Mouse (Mus musculus) heart, embryonic 14.5 days (tissue): Measurements from ENCODE around the gene Snx29. TPM values are rescaled to one million over a fixed set of nuclear protein-coding genes. Genes with fewer than 3 reads are reported as not detected.

Source experiments
- ATAC-seq: fragments of 200-750 bp; cut with Nextera tagmentation; 2 replicates; pipeline ENCODE4 v1.8.0; 2017; ENCODE audit warnings: low read depth, moderate TSS enrichment; ENCODE audit not compliant: insufficient number of reproducible peaks, insufficient read depth, low FRiP score
- H3K27ac ChIP-seq, 2 experiments: fragments of 200-500 bp in 1 of 2; fragments of 300-500 bp in 1 of 2; sonication (generic) in 1 of 2; replicated peaks in 1 of 2; 2 replicates each; pipeline ENCODE4 v1.5.1; 2012 to 2014; ENCODE audit warnings: low read depth in 2 of 2, low read length in 2 of 2, control low read depth in 1 of 2, mild to moderate bottlenecking in 1 of 2, mixed read lengths in 1 of 2; ENCODE audit not compliant: control insufficient read depth in 1 of 2, insufficient read depth in 1 of 2
- H3K27me3 ChIP-seq: fragments of 300-500 bp; sonication (generic); 2 replicates; pipeline ENCODE4 v1.6.1; 2014; ENCODE audit warnings: mild to moderate bottlenecking, low read length, control low read depth; ENCODE audit not compliant: control insufficient read depth, insufficient read depth
- H3K36me3 ChIP-seq: fragments of 300-500 bp; sonication (generic); 2 replicates; pipeline ENCODE4 v1.6.1; 2014; ENCODE audit warnings: mild to moderate bottlenecking, control low read depth, low read length, mixed read lengths; ENCODE audit not compliant: control insufficient read depth, insufficient read depth
- H3K4me1 ChIP-seq, 2 experiments: fragments of 200-500 bp in 1 of 2; fragments of 300-500 bp in 1 of 2; sonication (generic) in 1 of 2; 2 replicates each; pipeline ENCODE4 v1.6.1; 2012 to 2014; ENCODE audit warnings: low read length in 2 of 2, control low read depth in 1 of 2, mixed read lengths in 1 of 2; ENCODE audit not compliant: control insufficient read depth in 2 of 2, insufficient read depth in 2 of 2
- H3K4me2 ChIP-seq: fragments of 300-500 bp; sonication (generic); 2 replicates; pipeline ENCODE4 v1.6.1; 2014; ENCODE audit warnings: mild to moderate bottlenecking, low read length
- H3K4me3 ChIP-seq, 2 experiments: fragments of 200-500 bp in 1 of 2; fragments of 300-500 bp in 1 of 2; sonication (generic) in 1 of 2; 2 replicates each; pipeline ENCODE4 v1.5.1; 2012 to 2014; ENCODE audit warnings: low read length in 2 of 2, mild to moderate bottlenecking in 2 of 2, control low read depth in 1 of 2, low read depth in 1 of 2, moderate library complexity in 1 of 2; ENCODE audit not compliant: control insufficient read depth in 1 of 2, insufficient read depth in 1 of 2
- H3K9ac ChIP-seq: fragments of 300-500 bp; sonication (generic); 2 replicates; pipeline ENCODE4 v1.6.1; 2014; ENCODE audit warnings: mild to moderate bottlenecking, low read length
- H3K9me3 ChIP-seq: fragments of 300-500 bp; sonication (generic); 2 replicates; pipeline ENCODE4 v1.6.1; 2016; ENCODE audit warnings: low read length, control low read depth; ENCODE audit not compliant: control insufficient read depth
- WGBS: fragments of 180-500 bp; shearing (Covaris S2); extraction: QIAGEN DNeasy Blood & Tissue Kit; methylation state at CpG from one replicate; pipeline ENCODE4 v1.1.7; 2014; 5-methylcytosine and 5-hydroxymethylcytosine counted together
- polyA plus RNA-seq: library from polyadenylated mRNA; unstranded; fragments of >200 nt; fragmentation: Nextera tagmentation; extraction: Ambion mirVana; gene quantifications from 2 replicates; pipeline ENCODE4 v1.2.1, GENCODE M21; 2014

Gene Snx29
- polyA plus RNA-seq, 1 experiment from 2014 or later, result 7.7 TPM

DNA sequence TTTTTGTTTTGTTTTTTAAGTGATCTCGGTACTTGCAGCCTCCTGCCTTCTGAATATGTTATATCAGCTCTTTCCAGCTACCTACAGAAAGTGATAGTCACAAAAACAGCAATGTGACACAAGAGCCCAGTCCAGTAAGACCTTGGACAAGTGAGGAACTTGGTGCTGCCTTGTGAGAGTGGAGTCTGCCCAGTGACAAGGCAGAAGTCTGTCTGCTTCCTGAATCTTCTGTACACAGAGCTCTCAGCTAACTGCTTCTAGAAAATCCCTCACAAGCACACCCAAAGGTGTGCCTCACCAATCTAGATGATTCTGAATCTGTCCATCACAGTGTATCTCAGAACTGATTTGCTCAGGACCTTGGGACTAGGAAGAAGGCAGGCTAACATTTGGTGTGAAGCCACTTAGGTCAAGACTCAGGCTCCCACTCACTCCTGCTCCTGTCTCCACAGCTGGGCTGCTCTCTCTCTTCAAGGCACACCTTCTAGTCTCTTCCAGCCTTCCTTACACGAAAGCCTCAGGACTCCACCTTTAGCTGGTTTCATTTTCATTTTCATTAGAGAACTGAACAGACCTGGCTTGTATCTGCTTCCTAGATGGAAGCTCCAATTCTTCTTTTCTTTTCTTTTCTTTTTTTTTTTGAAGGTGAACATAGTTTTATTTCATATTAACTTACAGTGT, 330.1 kb downstream of the Snx29 start:
- Histone ChIP-seq H3K9ac (no peak overlapping the region), H3K36me3 (no peaks in the 10 kb centered on the region), H3K4me3 (no peak overlapping the region), H3K27ac (no peak overlapping the region), H3K4me2 (no peak overlapping the region), H3K4me1 (peaks cover 2 to 5% of the 10 kb centered on the region in 2 experiments; a peak in 3 of 4 replicates), H3K27me3 (no peaks in the 10 kb centered on the region), H3K9me3 (no peaks in the 10 kb centered on the region)
- WGBS, result 71% methylated on average over 2 of the region's 2 CpGs
- ATAC-seq, result no peak

DNA sequence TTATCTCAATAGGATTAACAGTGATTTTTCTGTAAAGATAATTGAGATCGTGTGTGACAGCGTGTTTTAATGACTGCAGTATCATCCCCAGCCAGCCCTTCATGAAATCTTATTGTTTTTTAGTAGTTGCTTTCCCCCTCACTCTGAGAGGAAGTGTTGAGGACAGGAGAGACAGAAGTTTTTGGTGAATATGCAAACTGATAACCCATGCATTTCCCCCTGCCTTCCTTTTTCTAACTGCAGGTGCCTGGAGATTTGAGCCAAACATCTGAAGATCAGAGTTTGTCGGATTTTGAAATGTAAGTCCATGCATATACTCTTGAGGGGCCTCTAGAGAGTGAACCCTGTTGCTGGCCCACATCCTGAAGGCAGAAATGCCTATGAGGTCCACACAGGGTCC, 333.2 kb downstream of the Snx29 start:
- ATAC-seq, result no peak
- Histone ChIP-seq H3K9ac (no peak overlapping the region), H3K27me3 (no peaks in the 10 kb centered on the region), H3K4me1 (peaks cover 2 to 5% of the 10 kb centered on the region in 2 experiments; a peak in 3 of 4 replicates), H3K4me3 (no peak overlapping the region), H3K36me3 (no peaks in the 10 kb centered on the region), H3K27ac (no peak overlapping the region), H3K4me2 (no peak overlapping the region), H3K9me3 (no peaks in the 10 kb centered on the region)
- 93% methylated on average over 3 of the region's 3 CpGs for WGBS

DNA sequence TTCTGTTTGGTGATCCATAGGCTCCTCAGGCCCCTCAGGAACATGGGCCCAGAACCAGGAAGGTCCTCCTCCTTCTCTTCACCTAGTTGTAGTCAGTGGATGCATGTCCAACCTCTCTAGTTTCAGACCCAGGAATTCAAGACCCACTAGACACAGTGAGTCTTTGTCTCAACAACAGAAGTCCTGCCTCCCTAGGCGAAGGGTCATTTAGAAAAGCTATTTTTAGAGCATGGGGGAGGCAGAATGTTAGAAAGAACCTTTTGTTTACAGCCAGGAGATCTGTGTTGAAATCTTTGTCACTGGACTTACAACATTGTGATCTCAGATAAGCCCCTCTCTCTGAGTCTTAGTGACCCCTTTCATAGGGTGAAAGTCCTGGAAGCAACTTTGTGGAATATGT, 334.4 kb downstream of the Snx29 start:
- WGBS, result 22% methylated on average over 1 of the region's 1 CpGs
- Histone ChIP-seq H3K9ac (no peak overlapping the region), H3K9me3 (no peaks in the 10 kb centered on the region), H3K4me1 (peaks cover 5% of the 10 kb centered on the region in 2 experiments; a peak in 3 of 4 replicates), H3K27me3 (no peaks in the 10 kb centered on the region), H3K36me3 (no peaks in the 10 kb centered on the region), H3K4me2 (no peak overlapping the region), H3K27ac (peak overlapping the region; percentile 30 to 41; a peak in 2 of 4 replicates), H3K4me3 (no peak overlapping the region)
- ATAC-seq, result no peak

DNA sequence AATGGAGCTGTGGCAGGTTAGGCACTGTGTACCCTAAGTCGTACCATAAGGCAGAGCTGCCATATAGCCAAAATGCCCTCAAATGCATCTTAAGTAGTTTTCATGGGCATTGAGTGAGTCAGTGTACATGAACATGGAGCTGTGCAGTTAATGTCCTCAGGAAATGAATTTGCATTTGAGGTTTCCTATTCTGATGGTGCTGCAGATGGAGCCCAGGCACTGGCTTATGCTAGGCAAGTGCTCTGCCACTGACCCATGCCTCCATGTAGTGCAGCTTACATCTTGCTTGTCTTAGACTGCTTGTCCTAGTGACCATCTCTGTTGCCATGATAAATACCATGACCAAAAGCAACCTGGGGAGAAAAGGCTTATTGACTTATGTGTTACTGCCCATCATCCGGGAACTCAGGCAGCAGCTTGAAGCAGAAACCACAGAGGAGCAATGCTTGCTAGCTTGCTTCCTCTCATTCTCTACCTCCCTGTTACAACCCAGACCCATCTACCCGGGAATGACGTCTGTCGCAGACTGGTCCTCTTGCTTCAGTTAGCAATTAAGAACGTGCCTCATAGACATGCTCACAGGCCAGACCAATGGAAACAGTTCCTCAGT, 336.5 kb downstream of the Snx29 start:
- no peak overlapping the region for H3K9ac ChIP-seq
- ATAC-seq, result no peak
- 87% methylated on average over 6 of the region's 6 CpGs for WGBS
- H3K9me3 ChIP-seq, result no peaks in the 10 kb centered on the region
- H3K4me3 ChIP-seq, result no peak overlapping the region
- no peak overlapping the region for H3K4me2 ChIP-seq
- peaks cover 5% of the 10 kb centered on the region in 2 experiments; a peak in 3 of 4 replicates for H3K4me1 ChIP-seq
- H3K36me3 ChIP-seq, result no peaks in the 10 kb centered on the region
- H3K27me3 ChIP-seq, result no peaks in the 10 kb centered on the region
- no peak overlapping the region for H3K27ac ChIP-seq

DNA sequence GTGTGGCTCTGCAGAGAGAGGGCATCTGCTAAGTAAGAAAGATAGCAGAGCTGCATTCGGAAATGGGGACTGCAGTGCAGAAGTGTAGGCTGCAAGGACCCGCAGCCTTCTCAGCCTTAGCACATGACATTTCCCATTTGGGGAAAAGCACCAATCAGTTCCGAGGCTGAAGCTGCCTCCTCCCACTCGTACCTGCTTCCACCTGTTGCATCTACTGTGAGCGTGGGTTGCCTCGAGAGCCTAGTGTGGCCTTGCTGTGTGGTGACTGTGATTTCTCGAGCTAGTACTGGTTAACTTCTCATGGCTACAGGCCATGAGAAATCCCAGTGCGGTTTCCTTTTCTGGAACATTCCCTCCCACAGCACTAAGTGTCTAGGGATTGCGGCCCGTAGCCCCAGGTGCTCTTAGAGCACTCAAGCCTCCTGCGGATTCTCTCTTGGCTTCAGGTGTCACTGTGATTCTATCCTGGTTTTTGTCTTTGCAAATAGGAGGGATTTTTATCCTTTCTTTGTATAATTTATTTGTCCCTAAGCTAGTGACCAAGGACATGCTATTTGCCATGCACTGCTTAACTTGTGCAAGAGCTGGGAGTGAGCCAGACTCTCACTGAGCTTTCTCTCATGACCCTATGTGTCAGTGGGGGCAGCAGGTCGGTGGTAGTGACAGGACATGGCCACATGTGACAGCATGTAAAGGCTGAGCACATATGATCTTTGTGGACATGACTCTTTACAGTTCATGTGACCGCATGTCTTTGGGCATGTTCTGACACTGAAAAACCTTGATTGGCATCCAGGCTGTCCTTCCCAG, 342.4 kb downstream of the Snx29 start:
- H3K27me3 ChIP-seq, result no peaks in the 10 kb centered on the region
- 80% methylated on average over 13 of the region's 13 CpGs for WGBS
- H3K4me2 ChIP-seq, result no peak overlapping the region
- no peak overlapping the region for H3K4me3 ChIP-seq
- no peaks in the 10 kb centered on the region for H3K9me3 ChIP-seq
- no peak overlapping the region for H3K27ac ChIP-seq
- ATAC-seq, result no peak
- H3K9ac ChIP-seq, result no peak overlapping the region
- 0 out of 4 replicates have a peak, but pooled peaks cover 0 to 3% of the 10 kb centered on the region in 2 experiments for H3K4me1 ChIP-seq
- no peaks in the 10 kb centered on the region for H3K36me3 ChIP-seq

DNA sequence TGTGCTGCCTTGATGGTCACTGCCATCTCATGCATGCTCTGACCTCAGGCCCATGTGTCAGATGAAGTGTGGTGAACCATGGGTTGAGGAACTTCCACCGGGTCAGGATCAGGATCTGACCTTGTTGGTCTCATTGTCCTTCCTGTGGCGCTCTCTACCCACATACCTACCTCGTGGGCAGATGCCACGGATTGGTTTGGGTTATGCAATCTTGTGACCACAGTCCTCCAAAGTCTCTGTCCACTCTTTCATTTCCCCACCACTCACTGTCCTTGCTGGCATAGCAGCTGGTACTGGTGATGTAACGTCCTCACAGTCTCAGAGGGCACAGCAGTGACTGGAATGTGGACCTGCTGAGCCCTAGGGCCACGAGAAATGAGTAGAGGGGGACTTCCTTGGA, 343.2 kb downstream of the Snx29 start:
- Histone ChIP-seq H3K4me3 (no peak overlapping the region), H3K9ac (no peak overlapping the region), H3K27ac (no peak overlapping the region), H3K4me1 (peaks cover 4 to 6% of the 10 kb centered on the region in 2 experiments; a peak in 3 of 4 replicates), H3K4me2 (no peak overlapping the region), H3K9me3 (no peaks in the 10 kb centered on the region), H3K27me3 (no peaks in the 10 kb centered on the region), H3K36me3 (no peaks in the 10 kb centered on the region)
- no peak for ATAC-seq
- 68% methylated on average over 6 of the region's 6 CpGs for WGBS

DNA sequence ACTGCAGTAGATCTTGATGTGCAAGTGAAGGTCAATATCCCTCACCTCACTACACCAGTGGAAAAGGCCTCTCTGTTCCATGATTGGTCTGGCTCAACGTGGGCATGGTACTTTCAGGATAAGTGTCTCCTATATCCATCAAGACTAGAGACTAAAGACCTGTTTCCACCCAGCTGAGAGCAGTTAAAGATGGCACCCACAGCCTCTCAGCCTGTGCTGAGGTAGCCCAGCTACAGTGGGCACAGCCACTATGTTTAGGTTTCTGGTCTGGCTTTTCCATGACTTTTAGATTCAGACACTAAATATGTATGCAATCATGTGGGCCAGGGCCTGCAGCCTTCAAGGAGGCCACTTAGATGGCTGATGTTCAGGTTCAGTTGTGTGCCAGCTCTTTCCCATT, 345.7 kb downstream of the Snx29 start:
- Histone ChIP-seq H3K27me3 (no peaks in the 10 kb centered on the region), H3K4me2 (no peak overlapping the region), H3K36me3 (no peaks in the 10 kb centered on the region), H3K9ac (no peak overlapping the region), H3K4me1 (peaks cover 6 to 8% of the 10 kb centered on the region in 2 experiments; a peak in 3 of 4 replicates), H3K4me3 (no peak overlapping the region), H3K27ac (no peak overlapping the region), H3K9me3 (no peaks in the 10 kb centered on the region)
- 81% methylated on average over 1 of the region's 1 CpGs for WGBS
- no peak for ATAC-seq
